Mouse (Mus musculus): Measurements from ENCODE around the gene Zdhhc1.

GRCm38 (mm10) chr8:105441433-105441832 is 55.3 kb downstream of the Zdhhc1 start:
- TF ChIP-seq CTCF (conservative IDR thresholded peaks at IDR 0.05; ENCODE audit: low read length) (peak; percentile 88), NANOG (IDR thresholded peaks at IDR 0.05; ENCODE audit: borderline replicate concordance, low read length) (no peak)

Data from E14TG2a.4 (cell line).